Mouse (Mus musculus): ENCODE results near the gene Mettl7a2.

DNA sequence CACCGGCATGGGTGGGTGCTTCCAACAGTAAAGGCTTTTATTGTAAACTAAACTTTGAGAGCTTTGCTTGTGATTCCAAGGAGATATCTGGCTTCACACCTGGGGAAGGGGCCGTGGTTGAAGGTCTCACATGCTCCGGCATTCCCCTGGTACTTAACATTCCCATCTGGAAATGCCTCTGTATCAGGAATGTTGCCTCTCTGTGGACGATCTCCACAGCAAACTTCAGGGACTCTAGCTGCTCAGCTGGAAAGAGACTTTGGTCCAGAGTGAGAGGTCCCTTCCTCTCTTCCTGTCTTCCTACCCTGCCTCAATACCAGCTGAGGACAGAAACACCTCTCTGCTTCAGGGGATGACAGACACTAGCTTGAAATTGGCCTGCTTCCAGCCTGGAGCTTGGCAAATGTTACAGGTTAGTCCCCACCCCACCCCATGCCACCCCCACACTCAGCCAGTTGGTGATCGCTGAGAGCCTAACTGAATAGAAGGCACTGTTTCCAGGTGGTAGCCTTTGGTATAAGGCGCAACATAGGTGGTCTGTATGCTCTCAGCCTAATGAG, 1.4 kb upstream of the Mettl7a2 start:
- TF ChIP-seq CTCF (IDR thresholded peaks at IDR 0.05; ENCODE audit: low read depth, low read length) = no peak
- no peak for TF ChIP-seq POLR2AphosphoS5 (IDR thresholded peaks at IDR 0.05; ENCODE audit: insufficient replicate concordance, low read depth, low read length)
- no peak for TF ChIP-seq TAL1 (conservative IDR thresholded peaks at IDR 0.05; ENCODE audit: low read depth, low read length)
- TF ChIP-seq GATA1 (IDR thresholded peaks at IDR 0.05; ENCODE audit: borderline replicate concordance, low read length) = no peak
- TF ChIP-seq GATA2 (IDR thresholded peaks at IDR 0.05; ENCODE audit: borderline replicate concordance, low read depth, low read length) = no peak

All from G1E (cell line).